Mouse (Mus musculus) cerebellum, postnatal 10 days (tissue): Measurements from ENCODE around the gene Sema6b.

ENCODE experiments used
- DNase-seq, 2 experiments: peaks; one replicate each; pipeline ENCODE4 v3.0.0; 2021; ENCODE audit warnings: mixed read lengths in 2 of 2

The Sema6b gene

DNA sequence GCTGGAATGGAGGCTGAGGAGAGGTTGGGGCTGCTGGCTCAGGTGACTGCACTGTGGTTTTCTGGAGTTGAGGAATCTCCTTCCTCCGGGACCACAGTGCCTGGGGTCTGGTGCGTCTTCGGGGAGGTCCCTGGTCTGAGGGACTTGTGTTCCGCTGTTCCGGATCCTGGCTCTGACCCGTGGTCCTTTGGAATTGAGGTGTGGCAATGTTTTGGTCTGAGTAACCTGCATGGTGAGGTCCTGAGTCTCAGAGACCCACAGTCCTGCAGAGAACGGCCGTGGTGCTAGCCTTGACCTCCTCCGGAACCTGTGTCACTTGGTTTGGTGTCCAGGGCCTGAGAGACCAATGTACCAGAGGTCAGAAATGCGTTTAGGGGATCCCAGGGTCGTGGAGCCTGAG lies 60.2 kb downstream of the Sema6b start:
- DNase-seq, result no peak

GRCm38 (mm10) chr17:56078880-56079795 lies 61.0 kb downstream of the Sema6b start, which contains the start of gene Hdgfl2:
Gene Hdgfl2 (plus strand): TSS chr17:56079634.
- DNase-seq, result peak; percentile 100

GRCm38 (mm10) chr17:56078361-56078760 lies 61.8 kb downstream of the Sema6b start:
- peak; percentile 37 to 40 for DNase-seq

GRCm38 (mm10) chr17:56077523-56077922 lies 62.6 kb downstream of the Sema6b start:
- DNase-seq, result no peak

GRCm38 (mm10) chr17:56074827-56075208 lies 65.3 kb downstream of the Sema6b start, which contains the start of gene Ubxn6:
Gene Ubxn6 (minus strand): TSS chr17:56075028.
- peak; percentile 99 for DNase-seq

GRCm38 (mm10) chr17:56074097-56074826 lies 65.9 kb downstream of the Sema6b start:
- peak; percentile 84 to 87 for DNase-seq
